Mouse (Mus musculus) heart, postnatal 0 days (tissue): Measurements from ENCODE around the gene Mob1b.

Experiments
- CTCF ChIP-seq: IDR thresholded peaks from 2 replicates; pipeline ENCODE4 v1.5.1; 2016; ENCODE audit warnings: antibody characterized with exemption, control low read depth, low read depth
- EP300 ChIP-seq: IDR thresholded peaks from 2 replicates; pipeline ENCODE4 v1.6.1; 2016; ENCODE audit warnings: antibody characterized with exemption, low read depth

DNA sequence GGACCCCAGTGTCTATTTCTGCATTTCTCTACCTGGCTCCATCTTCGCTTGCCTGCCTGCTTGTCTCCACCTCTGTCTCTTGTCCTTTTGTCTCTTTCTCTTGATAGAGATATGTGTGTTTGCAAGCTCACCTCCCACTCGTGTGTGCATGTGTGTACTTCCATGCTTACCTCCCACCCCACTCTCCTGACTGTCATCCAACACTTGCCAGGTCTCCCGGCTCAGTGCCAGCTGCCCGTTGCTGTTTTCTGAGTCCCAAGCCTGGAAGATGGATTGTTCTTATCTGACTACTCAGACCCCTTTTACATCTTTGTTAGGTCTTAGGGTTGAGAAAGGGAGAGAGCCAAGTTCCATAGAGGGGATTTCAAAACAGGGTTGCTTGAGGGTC lies 1.6 kb downstream of the Mob1b start:
- TF ChIP-seq EP300 (no peak), CTCF (no peak)
